Mouse (Mus musculus): Measurements from ENCODE around the gene Cacul1. TPM values are rescaled to one million over a fixed set of nuclear protein-coding genes. Genes with fewer than 3 reads are reported as not detected.

Gene Cacul1
- polyA plus RNA-seq, 1 experiment = not detected

DNA sequence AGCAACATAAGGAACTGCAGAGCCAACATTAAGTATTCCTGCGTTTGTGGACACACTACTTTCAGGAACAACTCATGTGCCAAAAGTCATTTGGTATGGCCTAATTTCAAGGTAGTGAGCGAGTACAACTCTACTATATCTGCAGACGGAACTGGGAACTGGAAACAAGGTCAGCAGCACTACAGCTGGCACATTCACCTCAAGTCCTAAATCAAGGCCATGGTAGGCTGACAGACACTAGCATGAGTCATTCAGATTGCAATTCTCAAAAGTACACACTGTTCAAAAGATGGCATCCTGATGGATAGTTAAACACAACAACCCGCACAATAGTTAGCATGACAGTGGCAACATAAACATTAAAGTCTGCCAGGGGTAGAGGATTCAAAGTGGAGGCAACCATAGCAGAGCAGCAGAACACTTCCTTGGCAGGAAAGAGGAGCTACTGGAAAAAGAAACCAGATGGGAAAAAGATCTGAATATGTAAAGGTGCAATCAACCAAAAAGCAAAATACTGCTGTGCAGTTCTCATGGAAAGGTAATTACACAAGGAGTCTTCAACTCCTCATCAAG lies 25.9 kb downstream of the Cacul1 start:
- 62% methylated on average over 4 of the region's 4 CpGs for WGBS
- Histone ChIP-seq H3K4me3 (ENCODE audit: insufficient read depth, low read depth, low read length) (no peak overlapping the region), H3K4me1 (ENCODE audit: control insufficient read depth, insufficient read depth, low read length) (no peaks in the 10 kb centered on the region), H3K27ac (ENCODE audit: insufficient read depth, low read depth, low read length) (no peak overlapping the region)
- TF ChIP-seq POLR2A (IDR thresholded peaks at IDR 0.05; ENCODE audit: insufficient read depth, low read depth, low read length) (no peak), CTCF (IDR thresholded peaks at IDR 0.05; ENCODE audit: insufficient read depth, low read depth, low read length) (no peak)

GRCm38 (mm10) chr19:60553501-60553900 lies 27.3 kb downstream of the Cacul1 start:
- TF ChIP-seq CTCF (IDR thresholded peaks at IDR 0.05; ENCODE audit: insufficient read depth, low read depth, low read length) (no peak), POLR2A (IDR thresholded peaks at IDR 0.05; ENCODE audit: insufficient read depth, low read depth, low read length) (no peak)
- Histone ChIP-seq H3K27ac (ENCODE audit: insufficient read depth, low read depth, low read length) (no peak overlapping the region), H3K4me1 (ENCODE audit: control insufficient read depth, insufficient read depth, low read length) (no peaks in the 10 kb centered on the region), H3K4me3 (ENCODE audit: insufficient read depth, low read depth, low read length) (no peak overlapping the region)

DNA sequence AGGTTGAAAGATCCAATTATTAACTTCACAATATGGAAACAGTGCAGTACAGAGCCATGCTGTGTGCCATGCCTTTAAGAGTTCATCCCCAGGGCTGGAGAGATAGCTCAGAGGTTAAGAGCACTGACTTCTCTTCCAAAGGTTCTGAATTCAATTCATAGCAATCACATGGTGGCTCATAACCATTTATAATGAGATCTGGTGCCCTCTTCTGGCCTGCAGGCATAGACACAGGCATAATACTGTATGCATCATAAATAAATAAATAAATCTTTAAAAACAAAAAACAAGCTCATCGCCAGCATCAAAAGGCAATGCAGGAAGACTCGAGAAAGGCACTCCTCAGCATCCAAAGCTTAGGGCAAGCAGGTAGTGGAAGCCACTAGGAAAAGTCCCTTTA lies 37.5 kb downstream of the Cacul1 start:
- H3K4me3 ChIP-seq (ENCODE audit: insufficient read depth, low read depth, low read length) = no peak overlapping the region
- TF ChIP-seq CTCF (IDR thresholded peaks at IDR 0.05; ENCODE audit: insufficient read depth, low read depth, low read length) = no peak
- no peak for TF ChIP-seq POLR2A (IDR thresholded peaks at IDR 0.05; ENCODE audit: insufficient read depth, low read depth, low read length)
- WGBS = 61% methylated on average over 2 of the region's 2 CpGs
- no peaks in the 10 kb centered on the region for H3K4me1 ChIP-seq (ENCODE audit: control insufficient read depth, insufficient read depth, low read length)
- no peak overlapping the region for H3K27ac ChIP-seq (ENCODE audit: insufficient read depth, low read depth, low read length)

GRCm38 (mm10) chr19:60531897-60532296 lies 48.9 kb downstream of the Cacul1 start:
- no peaks in the 10 kb centered on the region for H3K4me1 ChIP-seq (ENCODE audit: control insufficient read depth, insufficient read depth, low read length)
- WGBS = 93% methylated on average over 2 of the region's 2 CpGs
- no peak overlapping the region for H3K27ac ChIP-seq (ENCODE audit: insufficient read depth, low read depth, low read length)
- TF ChIP-seq CTCF (IDR thresholded peaks at IDR 0.05; ENCODE audit: insufficient read depth, low read depth, low read length) (no peak), POLR2A (IDR thresholded peaks at IDR 0.05; ENCODE audit: insufficient read depth, low read depth, low read length) (no peak)
- H3K4me3 ChIP-seq (ENCODE audit: insufficient read depth, low read depth, low read length) = no peak overlapping the region

GRCm38 (mm10) chr19:60530171-60530570 lies 50.7 kb downstream of the Cacul1 start:
- Histone ChIP-seq H3K27ac (ENCODE audit: insufficient read depth, low read depth, low read length) (no peak overlapping the region), H3K4me1 (ENCODE audit: control insufficient read depth, insufficient read depth, low read length) (no peaks in the 10 kb centered on the region), H3K4me3 (ENCODE audit: insufficient read depth, low read depth, low read length) (no peak overlapping the region)
- WGBS = 100% methylated on average over 1 of the region's 1 CpGs
- TF ChIP-seq CTCF (IDR thresholded peaks at IDR 0.05; ENCODE audit: insufficient read depth, low read depth, low read length) (no peak), POLR2A (IDR thresholded peaks at IDR 0.05; ENCODE audit: insufficient read depth, low read depth, low read length) (no peak)

GRCm38 (mm10) chr19:60529302-60529701 lies 51.5 kb downstream of the Cacul1 start:
- TF ChIP-seq POLR2A (IDR thresholded peaks at IDR 0.05; ENCODE audit: insufficient read depth, low read depth, low read length) (no peak), CTCF (IDR thresholded peaks at IDR 0.05; ENCODE audit: insufficient read depth, low read depth, low read length) (no peak)
- no peak overlapping the region for H3K27ac ChIP-seq (ENCODE audit: insufficient read depth, low read depth, low read length)
- H3K4me1 ChIP-seq (ENCODE audit: control insufficient read depth, insufficient read depth, low read length) = no peaks in the 10 kb centered on the region
- H3K4me3 ChIP-seq (ENCODE audit: insufficient read depth, low read depth, low read length) = no peak overlapping the region
- WGBS = 84% methylated on average over 1 of the region's 1 CpGs

- 81% methylated on average over 3 of the region's 3 CpGs for WGBS
- TF ChIP-seq CTCF (IDR thresholded peaks at IDR 0.05; ENCODE audit: insufficient read depth, low read depth, low read length) = no peak
- no peak for TF ChIP-seq POLR2A (IDR thresholded peaks at IDR 0.05; ENCODE audit: insufficient read depth, low read depth, low read length)
- no peaks in the 10 kb centered on the region for H3K4me1 ChIP-seq (ENCODE audit: control insufficient read depth, insufficient read depth, low read length)
- no peak overlapping the region for H3K4me3 ChIP-seq (ENCODE audit: insufficient read depth, low read depth, low read length)
- no peak overlapping the region for H3K27ac ChIP-seq (ENCODE audit: insufficient read depth, low read depth, low read length)
Measured at GRCm38 (mm10) chr19:60528602-60529001, 52.2 kb downstream of the Cacul1 start.

DNA sequence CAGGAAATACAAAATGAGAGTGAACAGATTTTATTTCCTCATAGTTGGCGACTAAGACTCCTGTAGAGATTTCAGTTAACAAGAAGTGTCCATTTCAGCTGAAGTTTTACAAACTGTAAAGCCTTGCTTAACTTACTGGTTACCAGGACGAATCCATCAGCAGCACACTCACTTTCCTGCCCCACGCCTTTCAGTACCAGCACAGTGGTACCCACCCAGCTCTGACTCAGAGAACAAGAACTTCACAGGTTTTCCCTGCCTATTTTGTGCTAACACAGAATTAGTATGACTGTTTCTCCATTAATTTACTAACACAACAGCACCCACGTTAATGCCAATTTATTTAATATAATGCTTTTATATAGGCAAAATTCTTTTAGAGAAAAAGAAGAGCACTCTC lies 53.9 kb downstream of the Cacul1 start:
- no peak overlapping the region for H3K27ac ChIP-seq (ENCODE audit: insufficient read depth, low read depth, low read length)
- 66% methylated on average over 4 of the region's 4 CpGs for whole genome bisulfite sequencing
- no peak overlapping the region for H3K4me3 ChIP-seq (ENCODE audit: insufficient read depth, low read depth, low read length)
- no peak for TF ChIP-seq POLR2A (IDR thresholded peaks at IDR 0.05; ENCODE audit: insufficient read depth, low read depth, low read length)
- TF ChIP-seq CTCF (IDR thresholded peaks at IDR 0.05; ENCODE audit: insufficient read depth, low read depth, low read length) = no peak
- H3K4me1 ChIP-seq (ENCODE audit: control insufficient read depth, insufficient read depth, low read length) = no peaks in the 10 kb centered on the region

DNA sequence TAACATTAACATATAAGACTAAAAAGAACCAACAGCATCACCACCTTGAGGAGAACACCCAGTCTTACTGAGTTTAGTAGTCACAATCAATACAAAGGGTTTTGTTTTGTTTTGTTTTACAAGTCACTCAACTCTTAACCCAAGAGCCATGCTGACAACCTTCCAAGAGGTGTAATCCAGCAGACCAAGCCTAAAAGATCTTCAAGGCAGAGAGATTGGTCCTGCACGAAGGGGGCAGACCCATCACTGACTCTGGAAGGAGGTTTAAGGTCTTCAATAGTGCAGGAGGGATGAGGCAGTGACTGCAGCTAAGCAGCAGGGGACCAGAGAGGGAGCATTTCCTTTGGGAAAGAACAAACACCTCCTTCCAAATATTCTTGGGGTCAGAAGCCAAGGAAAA lies 55.7 kb downstream of the Cacul1 start:
- no peak for TF ChIP-seq POLR2A (IDR thresholded peaks at IDR 0.05; ENCODE audit: insufficient read depth, low read depth, low read length)
- TF ChIP-seq CTCF (IDR thresholded peaks at IDR 0.05; ENCODE audit: insufficient read depth, low read depth, low read length) = no peak
- Histone ChIP-seq H3K4me1 (ENCODE audit: control insufficient read depth, insufficient read depth, low read length) (no peaks in the 10 kb centered on the region), H3K27ac (ENCODE audit: insufficient read depth, low read depth, low read length) (no peak overlapping the region), H3K4me3 (ENCODE audit: insufficient read depth, low read depth, low read length) (no peak overlapping the region)
- 76% methylated on average over 1 of the region's 1 CpGs for WGBS

GRCm38 (mm10) chr19:60524678-60525077 lies 56.1 kb downstream of the Cacul1 start:
- no peak overlapping the region for H3K4me3 ChIP-seq (ENCODE audit: insufficient read depth, low read depth, low read length)
- no peaks in the 10 kb centered on the region for H3K4me1 ChIP-seq (ENCODE audit: control insufficient read depth, insufficient read depth, low read length)
- WGBS = 90% methylated on average over 3 of the region's 3 CpGs
- TF ChIP-seq CTCF (IDR thresholded peaks at IDR 0.05; ENCODE audit: insufficient read depth, low read depth, low read length) (no peak), POLR2A (IDR thresholded peaks at IDR 0.05; ENCODE audit: insufficient read depth, low read depth, low read length) (no peak)
- H3K27ac ChIP-seq (ENCODE audit: insufficient read depth, low read depth, low read length) = no peak overlapping the region

All from olfactory bulb, adult 2 months (tissue).